Mouse (Mus musculus) stomach, postnatal 0 days (tissue): ENCODE data around the gene Rgs10. TPM values are rescaled to one million over a fixed set of nuclear protein-coding genes. Genes with fewer than 3 reads are reported as not detected.

Experiments
- ATAC-seq: fragments of 200-750 bp; cut with Nextera tagmentation; 2 replicates; pipeline ENCODE4 v1.8.0; 2017; ENCODE audit not compliant: low FRiP score, low TSS enrichment
- DNase-seq: peaks from one replicate; pipeline ENCODE4 v3.0.0-alpha.2; 2016; ENCODE audit warnings: low spot score
- H3K27ac ChIP-seq: fragments of 300-500 bp; sonication (generic); replicated peaks from 2 replicates; pipeline ENCODE4 v1.5.1; 2014; ENCODE audit warnings: mild to moderate bottlenecking, control low read depth
- H3K27me3 ChIP-seq: fragments of 300-500 bp; sonication (generic); 2 replicates; pipeline ENCODE4 v1.6.1; 2014; ENCODE audit warnings: low read length; ENCODE audit not compliant: control insufficient read depth, insufficient read depth
- H3K36me3 ChIP-seq: fragments of 300-500 bp; sonication (generic); 2 replicates; pipeline ENCODE4 v1.6.1; 2014; ENCODE audit warnings: low read length, mixed read lengths; ENCODE audit not compliant: control insufficient read depth, insufficient read depth
- H3K4me1 ChIP-seq: fragments of 300-500 bp; sonication (generic); replicated peaks from 2 replicates; pipeline ENCODE4 v1.6.1; 2014; ENCODE audit warnings: antibody characterized with exemption; ENCODE audit not compliant: control insufficient read depth, insufficient read depth
- H3K4me2 ChIP-seq: fragments of 300-500 bp; sonication (generic); replicated peaks from 2 replicates; pipeline ENCODE4 v1.6.1; 2014; ENCODE audit warnings: low read depth, mild to moderate bottlenecking, control low read depth, moderate library complexity
- H3K4me3 ChIP-seq: fragments of 300-500 bp; sonication (generic); 2 replicates; pipeline ENCODE4 v1.5.1; 2014; ENCODE audit warnings: low read depth, low read length, control low read depth
- H3K9ac ChIP-seq: fragments of 300-500 bp; sonication (generic); 2 replicates; pipeline ENCODE4 v1.6.1; 2014; ENCODE audit warnings: mild to moderate bottlenecking, low read length, control low read depth, mixed read lengths
- H3K9me3 ChIP-seq: fragments of 300-500 bp; sonication (generic); 2 replicates; pipeline ENCODE4 v1.6.1; 2016; ENCODE audit warnings: low read length; ENCODE audit not compliant: control insufficient read depth
- CTCF ChIP-seq: IDR thresholded peaks from 2 replicates; pipeline ENCODE4 v1.5.1; 2016; ENCODE audit warnings: antibody characterized with exemption, low read depth, mild to moderate bottlenecking, moderate library complexity
- EP300 ChIP-seq: optimal IDR thresholded peaks from 2 replicates; pipeline ENCODE3; 2016; ENCODE audit warnings: antibody characterized with exemption
- WGBS: fragments of 180-500 bp; shearing (Covaris S2); extraction: QIAGEN DNeasy Blood & Tissue Kit; methylation state at CpG from one replicate; pipeline ENCODE4 v1.1.7; 2014; 5-methylcytosine and 5-hydroxymethylcytosine counted together
- polyA plus RNA-seq: library from polyadenylated mRNA; unstranded; fragments of >200 nt; fragmentation: Nextera tagmentation; extraction: Ambion mirVana; gene quantifications from 2 replicates; pipeline ENCODE4 v1.2.1, GENCODE M21; 2015

Rgs10 gene
- polyA plus RNA-seq, 1 experiment from 2014 or later, result 24.5 TPM

DNA sequence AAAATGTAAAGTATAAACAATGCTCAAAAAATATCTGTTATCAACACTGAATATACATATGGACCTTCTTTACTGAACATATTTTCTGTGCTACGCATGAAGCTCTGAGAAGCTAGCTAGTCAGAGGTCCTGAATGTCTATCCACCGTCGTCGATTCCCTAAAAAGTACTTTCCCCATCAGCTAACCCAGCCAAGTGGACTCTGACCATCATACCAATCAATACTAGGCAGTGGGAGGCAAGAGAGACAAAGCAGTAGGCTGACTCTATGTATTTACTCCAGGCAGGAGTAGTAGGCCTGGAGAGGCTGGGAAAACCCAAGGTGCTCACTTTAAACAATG, 41.2 kb upstream of the Rgs10 start:
- Histone ChIP-seq H3K36me3 (no peaks in the 10 kb centered on the region), H3K27ac (peak overlapping the region; percentile 97; the same call in 1 of the 2 replicates), H3K4me3 (peak overlapping the region; percentile 83), H3K4me2 (peak overlapping the region; percentile 95), H3K9ac (peak overlapping the region; percentile 84; the same call in 1 of the 2 replicates), H3K4me1 (no peaks in the 10 kb centered on the region), H3K27me3 (no peaks in the 10 kb centered on the region), H3K9me3 (no peaks in the 10 kb centered on the region)
- TF ChIP-seq CTCF (no peak), EP300 (no peak)
- 10% methylated on average over 4 of the region's 4 CpGs for WGBS
- DNase-seq (no peak), ATAC-seq (no peak)

DNA sequence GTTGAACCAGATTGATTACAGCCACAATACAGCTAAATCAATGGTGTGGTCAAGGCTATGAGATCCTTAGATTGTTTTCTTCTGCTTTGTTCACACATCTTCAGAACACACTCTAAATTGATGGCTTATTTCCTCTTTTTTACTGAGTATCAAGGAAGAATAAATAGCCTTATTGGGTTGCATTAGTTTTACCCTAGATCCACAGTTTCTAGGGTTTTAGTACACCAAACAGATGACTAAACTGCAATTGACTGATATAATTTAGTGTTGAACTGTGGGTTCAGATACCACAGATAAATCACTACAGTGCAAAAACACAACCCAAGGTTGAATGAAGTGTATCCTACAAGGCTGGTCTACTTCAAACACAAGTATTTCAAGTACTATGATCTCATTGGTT, 39.5 kb upstream of the Rgs10 start:
- Histone ChIP-seq H3K4me3 (no peak overlapping the region), H3K36me3 (0 out of 2 replicates have a peak, but pooled peaks cover 3% of the 10 kb centered on the region), H3K9ac (no peak overlapping the region), H3K9me3 (no peaks in the 10 kb centered on the region), H3K4me1 (no peaks in the 10 kb centered on the region), H3K27ac (no peak overlapping the region), H3K4me2 (no peak overlapping the region), H3K27me3 (no peaks in the 10 kb centered on the region)
- no peak for DNase-seq
- ATAC-seq, result no peak
- TF ChIP-seq CTCF, result no peak
- TF ChIP-seq EP300, result no peak

DNA sequence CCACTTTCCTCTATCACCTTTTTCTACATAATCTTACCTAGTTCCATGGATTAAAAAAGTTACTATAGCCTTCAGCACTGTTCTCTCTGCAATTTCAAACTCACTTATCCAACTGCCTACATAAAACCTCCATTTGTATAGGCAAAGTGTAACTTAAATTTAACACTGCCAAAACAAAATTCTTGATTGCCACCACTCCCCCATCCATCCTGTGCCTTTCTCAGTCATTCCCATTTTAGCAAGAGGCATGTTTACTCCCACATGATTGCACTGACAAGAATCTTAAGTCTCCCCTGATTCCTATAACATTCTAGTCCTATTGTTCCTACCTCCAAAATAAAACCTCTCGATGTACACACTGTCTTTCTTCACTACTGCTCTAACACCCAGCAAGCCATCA, 34.2 kb upstream of the Rgs10 start:
- H3K27me3 ChIP-seq, result no peaks in the 10 kb centered on the region
- H3K9ac ChIP-seq, result no peak overlapping the region
- no peak overlapping the region for H3K4me2 ChIP-seq
- DNase-seq (no peak), ATAC-seq (no peak)
- no peak overlapping the region for H3K4me3 ChIP-seq
- H3K4me1 ChIP-seq, result no peaks in the 10 kb centered on the region
- H3K27ac ChIP-seq, result no peak overlapping the region
- TF ChIP-seq CTCF (no peak), EP300 (no peak)
- H3K9me3 ChIP-seq, result no peaks in the 10 kb centered on the region
- 81% methylated on average over 1 of the region's 1 CpGs for WGBS
- peaks cover 13% of the 10 kb centered on the region; the same call in 1 of the 2 replicates for H3K36me3 ChIP-seq

DNA sequence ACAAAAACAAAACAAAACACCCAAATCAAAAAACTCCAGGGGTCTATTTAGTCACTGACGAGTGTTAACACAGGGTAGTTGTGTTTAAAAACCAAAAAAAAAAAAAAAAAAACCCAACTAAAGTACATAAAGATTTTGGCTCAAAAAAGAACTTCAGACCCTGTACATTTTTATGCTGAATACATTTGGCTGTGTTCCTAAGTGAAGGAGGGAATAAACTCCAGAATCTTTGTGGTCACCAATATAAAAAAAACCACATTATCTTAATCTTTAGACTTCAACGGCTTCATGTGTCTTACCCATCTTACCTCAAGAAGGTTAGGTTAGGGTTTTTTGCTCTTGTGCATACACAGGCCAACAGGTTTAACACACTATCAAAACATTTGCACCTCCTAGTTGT, 22.0 kb upstream of the Rgs10 start:
- Histone ChIP-seq H3K36me3 (peaks cover 11% of the 10 kb centered on the region; the same call in 1 of the 2 replicates), H3K4me2 (no peak overlapping the region), H3K4me3 (no peak overlapping the region), H3K9me3 (no peaks in the 10 kb centered on the region), H3K27me3 (no peaks in the 10 kb centered on the region), H3K4me1 (no peaks in the 10 kb centered on the region), H3K9ac (no peak overlapping the region), H3K27ac (no peak overlapping the region)
- ATAC-seq (no peak), DNase-seq (no peak)
- WGBS, result 76% methylated on average over 2 of the region's 2 CpGs
- TF ChIP-seq EP300, result no peak
- no peak for TF ChIP-seq CTCF

DNA sequence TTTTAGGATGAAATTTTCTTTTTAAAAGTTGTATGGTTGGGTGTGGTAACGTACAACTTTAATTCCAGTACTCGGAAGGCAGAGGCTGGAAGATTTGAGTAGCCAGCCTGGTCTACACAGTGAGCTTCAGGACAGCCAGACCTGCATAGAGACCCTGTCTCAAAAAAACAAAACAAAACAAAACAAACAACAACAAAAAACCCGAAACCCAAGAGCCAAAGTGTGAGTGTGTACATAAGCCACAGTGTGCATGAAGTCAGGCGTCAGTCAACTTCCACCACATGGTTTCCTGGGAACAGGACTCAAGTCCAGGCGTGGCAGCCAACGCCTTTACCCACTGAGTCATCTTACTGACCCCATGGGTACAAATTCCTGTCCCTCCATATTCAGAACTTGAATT, 20.7 kb upstream of the Rgs10 start:
- WGBS, result 80% methylated on average over 6 of the region's 6 CpGs
- H3K4me2 ChIP-seq, result no peak overlapping the region

DNA sequence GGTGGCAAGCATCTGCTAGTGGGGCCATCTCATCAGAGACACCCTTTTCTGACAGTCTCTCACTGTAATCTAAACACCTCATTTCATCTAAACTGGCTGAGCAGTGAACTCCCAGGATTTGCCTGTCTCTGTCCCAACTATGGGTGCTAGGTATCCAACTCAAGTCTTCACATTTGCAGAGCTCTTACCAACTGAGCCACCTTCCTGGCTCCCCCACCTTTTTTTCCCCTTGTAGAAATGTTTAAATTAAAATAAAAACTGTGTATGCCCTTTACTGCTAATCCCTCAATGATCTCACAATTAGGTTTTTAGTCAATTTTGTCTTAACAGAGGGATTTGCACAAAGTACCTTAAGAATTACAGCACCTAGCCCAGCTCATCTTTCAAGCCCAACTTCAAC, 19.6 kb upstream of the Rgs10 start:
- Histone ChIP-seq H3K4me2 (no peak overlapping the region), H3K4me1 (no peaks in the 10 kb centered on the region), H3K9ac (no peak overlapping the region), H3K27ac (no peak overlapping the region), H3K9me3 (no peaks in the 10 kb centered on the region), H3K36me3 (peaks cover 9% of the 10 kb centered on the region; the same call in 1 of the 2 replicates), H3K4me3 (no peak overlapping the region), H3K27me3 (no peaks in the 10 kb centered on the region)
- ATAC-seq, result no peak
- no peak for TF ChIP-seq CTCF
- TF ChIP-seq EP300, result no peak
- DNase-seq, result no peak

More for the DNA sequence above, 20.7 kb upstream of the Rgs10 start:
- TF ChIP-seq EP300, result no peak
- no peak for TF ChIP-seq CTCF
- no peaks in the 10 kb centered on the region for H3K9me3 ChIP-seq
- H3K4me3 ChIP-seq, result no peak overlapping the region
- no peak overlapping the region for H3K9ac ChIP-seq
- DNase-seq (no peak), ATAC-seq (no peak)
- no peaks in the 10 kb centered on the region for H3K27me3 ChIP-seq
- peaks cover 9% of the 10 kb centered on the region; the same call in 1 of the 2 replicates for H3K36me3 ChIP-seq
- H3K4me1 ChIP-seq, result no peaks in the 10 kb centered on the region
- H3K27ac ChIP-seq, result no peak overlapping the region
